Mouse (Mus musculus) liver, postnatal 0 days (tissue): ENCODE data around the gene Prss8.

Source experiments
- CTCF ChIP-seq: sonication (generic); IDR thresholded peaks from 2 replicates; pipeline ENCODE4 v1.5.1; 2016; ENCODE audit warnings: antibody characterized with exemption, low read depth
- EP300 ChIP-seq: IDR thresholded peaks from 2 replicates; pipeline ENCODE4 v1.6.1; 2016; ENCODE audit warnings: antibody characterized with exemption, low read depth, mild to moderate bottlenecking

DNA sequence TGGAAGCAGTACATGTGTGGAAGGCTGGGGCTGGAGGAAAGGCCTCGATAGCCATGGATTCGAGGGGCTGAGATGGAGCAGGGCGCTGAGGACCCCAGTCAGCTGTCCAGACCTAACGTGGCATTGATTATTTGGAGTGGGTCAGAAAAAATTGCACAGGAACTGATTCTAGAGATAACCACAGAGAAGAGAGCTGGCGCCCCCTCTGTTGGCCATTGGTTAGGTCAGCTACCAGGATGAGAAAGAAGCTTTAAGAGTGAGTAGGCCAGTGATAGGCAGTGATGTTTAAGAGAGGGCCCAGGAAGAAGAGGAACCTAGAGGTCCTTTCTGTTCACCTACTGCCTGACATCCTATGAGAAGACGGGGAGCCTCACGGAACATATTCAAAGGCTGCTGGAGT lies 10.6 kb downstream of the Prss8 start:
- peak; percentile 58 for TF ChIP-seq CTCF
- TF ChIP-seq EP300 = no peak
